Mouse (Mus musculus) thymus, adult 2 months (tissue): ENCODE data around the gene Gak.

Experiments used
- CTCF ChIP-seq: fragments of 200-500 bp; IDR thresholded peaks from 2 replicates; pipeline ENCODE4 v1.5.1; 2012; ENCODE audit warnings: mild to moderate bottlenecking, control low read depth, low read length, moderate library complexity, borderline replicate concordance; ENCODE audit not compliant: control insufficient read depth, poor library complexity, insufficient read depth; ENCODE audit errors: extremely low read depth
- POLR2A ChIP-seq: fragments of 200-500 bp; IDR thresholded peaks from 2 replicates; pipeline ENCODE4 v1.6.1; 2012; ENCODE audit warnings: mild to moderate bottlenecking, low read length, control low read depth, moderate library complexity; ENCODE audit not compliant: control insufficient read depth, poor library complexity, insufficient read depth; ENCODE audit errors: extremely low read depth

DNA sequence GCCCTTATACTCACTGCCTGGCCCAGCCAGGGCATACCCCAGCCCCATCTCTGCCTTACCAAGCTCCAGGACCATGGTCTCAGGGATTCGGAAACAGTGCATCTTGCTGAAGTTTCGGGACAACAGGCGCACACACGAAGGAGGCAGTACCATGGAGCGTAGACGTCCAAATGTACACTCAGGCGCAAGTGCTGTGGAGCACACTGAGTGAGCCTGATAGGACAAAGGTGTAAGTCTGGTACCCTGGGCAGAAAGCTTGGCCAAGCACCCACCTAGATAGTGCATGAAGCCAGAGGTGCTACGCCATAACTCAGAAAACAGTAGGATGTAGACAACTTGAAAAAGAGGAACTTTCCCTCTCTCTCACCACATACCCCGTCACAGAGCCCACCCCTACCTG is 25.8 kb upstream of the Gak start:
- TF ChIP-seq CTCF = no peak
- no peak for TF ChIP-seq POLR2A
